Mouse (Mus musculus): ENCODE data around the gene Ptbp1.
"Not testable (repeated sequence)": the region's sequence is repeated elsewhere in the genome, so short reads cannot be mapped to it uniquely, and the experiment has no call there.

Ptbp1 gene

DNA sequence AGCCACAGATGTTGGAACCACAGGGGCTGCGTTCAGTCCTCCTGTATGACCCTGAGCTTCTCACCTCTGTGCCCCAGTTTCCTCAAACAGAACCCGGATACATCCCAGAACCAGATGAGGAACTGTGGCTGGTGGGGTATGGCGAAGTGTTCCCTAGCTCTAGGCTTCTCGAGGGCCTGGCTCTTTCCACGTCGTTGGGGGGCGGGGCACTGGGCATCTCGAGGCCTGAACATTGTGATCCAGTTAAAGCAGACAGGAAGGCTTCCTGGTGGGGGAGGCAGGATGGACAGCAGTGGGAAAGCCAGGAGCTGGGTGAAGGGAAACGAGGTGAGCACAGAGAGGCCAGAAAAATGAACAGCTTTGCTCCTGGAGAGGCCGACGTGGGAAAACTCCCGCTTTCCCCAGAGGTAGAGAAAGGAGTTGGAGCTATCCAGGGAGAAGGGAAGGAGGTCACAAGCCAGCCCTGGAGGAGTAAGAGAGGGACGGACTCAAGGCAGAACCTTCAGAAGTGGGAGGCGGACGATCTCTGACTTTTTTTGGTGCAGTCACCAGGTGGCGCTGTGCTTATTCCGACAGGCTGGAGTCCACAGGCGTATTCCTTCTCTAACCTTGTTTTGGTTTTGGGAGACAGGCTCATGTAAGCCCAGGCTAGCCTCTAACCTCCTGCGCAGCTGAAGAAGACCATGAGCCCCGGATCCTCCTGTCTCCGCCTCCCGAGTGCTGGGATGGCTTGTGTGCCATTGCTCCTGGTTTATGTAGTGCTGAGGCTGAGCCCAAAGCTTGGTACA, 29.3 kb downstream of the Ptbp1 start:
- DNase-seq (ENCODE audit: low read depth, low spot score): peak; percentile 57

DNA sequence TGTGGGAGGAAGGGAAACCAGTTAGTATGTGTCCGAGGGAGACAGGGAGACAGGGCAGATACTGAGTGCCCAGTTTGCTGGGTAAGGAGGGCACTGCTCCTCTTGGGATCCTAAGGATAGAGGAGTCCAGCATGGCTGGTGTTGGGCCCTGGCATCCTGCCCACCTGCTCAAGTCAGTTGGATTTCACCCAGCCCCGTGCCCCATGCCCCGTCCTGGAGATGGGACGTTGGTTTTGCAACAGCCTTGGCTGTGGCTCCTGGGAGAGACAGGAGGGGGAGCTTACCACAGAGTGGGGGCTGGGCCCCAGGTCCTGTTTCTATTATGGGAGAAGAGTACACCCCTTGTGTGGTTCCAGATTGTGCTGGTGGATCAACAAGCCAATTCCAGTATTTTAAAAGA, 30.2 kb downstream of the Ptbp1 start:
- DNase-seq (ENCODE audit: low read depth, low spot score): no peak

DNA sequence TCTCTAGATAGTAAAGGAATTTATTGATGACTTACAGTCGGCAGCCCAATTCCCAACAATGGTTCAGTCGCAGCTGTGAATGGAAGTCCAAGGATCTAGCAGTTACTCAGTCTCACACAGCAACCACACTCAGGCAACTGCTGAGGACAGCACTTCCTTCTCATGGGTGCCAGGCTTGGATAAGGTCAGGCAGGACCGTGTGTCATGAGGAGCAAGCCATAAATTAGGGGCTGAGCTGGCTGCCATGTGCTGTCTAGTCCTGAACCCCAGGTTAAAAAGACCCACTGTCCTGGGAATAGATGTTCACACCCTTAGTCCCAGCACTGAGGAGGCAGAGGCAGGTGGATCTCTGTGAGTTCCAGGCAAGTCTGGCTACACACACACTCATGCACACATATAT, 30.7 kb downstream of the Ptbp1 start:
- not testable (repeated sequence) for DNase-seq (ENCODE audit: low read depth, low spot score)

DNA sequence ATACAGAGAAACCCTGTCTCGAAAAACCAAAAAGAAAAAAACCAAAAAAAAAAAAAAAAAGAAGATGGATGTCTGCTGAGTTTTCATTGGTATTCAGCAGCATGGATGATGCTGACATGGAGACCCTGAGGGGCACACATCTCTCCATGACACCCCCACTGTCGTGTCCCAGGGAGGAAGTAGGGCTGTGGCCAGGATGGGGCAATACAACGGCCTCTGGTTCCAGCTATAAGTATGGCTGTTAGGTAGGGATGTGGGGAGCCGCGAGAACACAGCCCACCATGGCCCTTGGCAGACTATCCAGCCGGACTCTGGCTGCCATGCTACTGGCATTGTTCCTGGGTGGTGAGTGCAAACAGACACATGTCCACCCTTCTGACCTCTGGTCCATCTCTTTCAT, 31.8 kb downstream of the Ptbp1 start, which contains the start of gene Elane:
Gene Elane, plus strand, starts transcription at position 194 of the 400 bp plus-strand sequence.
- DNase-seq (ENCODE audit: low read depth, low spot score): no peak

DNA sequence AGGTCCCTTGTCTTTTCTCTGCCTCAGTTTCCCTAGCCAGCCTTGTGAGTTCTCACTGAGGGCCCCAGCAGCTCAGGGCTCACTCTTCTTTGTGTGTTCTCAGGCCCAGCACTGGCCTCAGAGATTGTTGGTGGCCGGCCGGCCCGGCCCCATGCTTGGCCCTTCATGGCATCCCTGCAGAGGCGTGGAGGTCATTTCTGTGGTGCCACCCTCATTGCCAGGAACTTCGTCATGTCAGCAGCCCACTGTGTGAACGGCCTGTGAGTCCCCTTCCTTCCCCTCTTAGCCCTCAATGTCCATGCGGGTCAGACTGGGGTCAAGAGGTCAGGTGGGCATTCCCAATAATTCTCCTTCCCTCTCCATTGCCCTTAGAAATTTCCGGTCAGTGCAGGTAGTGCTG, 32.4 kb downstream of the Ptbp1 start:
- no peak for DNase-seq (ENCODE audit: low read depth, low spot score)

DNA sequence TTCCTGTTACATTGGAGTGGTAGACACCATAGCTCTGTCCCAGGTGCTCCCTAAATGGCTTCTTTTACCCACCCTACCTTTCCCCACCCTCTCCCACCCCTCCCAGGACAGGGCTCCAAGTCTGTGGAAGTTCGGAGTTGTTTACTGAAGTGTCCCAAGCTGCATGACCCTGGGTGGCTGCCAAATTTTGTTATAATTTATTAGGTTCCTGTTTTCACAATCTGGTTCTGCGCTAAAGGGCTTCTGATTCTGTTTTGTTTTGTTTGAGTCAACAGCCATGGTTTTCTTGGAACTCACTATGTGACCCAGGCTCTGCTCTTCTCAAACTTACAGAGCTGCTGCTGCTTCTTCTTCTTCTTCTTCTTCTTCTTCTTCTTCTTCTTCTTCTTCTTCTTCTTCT, 35.2 kb downstream of the Ptbp1 start:
- DNase-seq (ENCODE audit: low read depth, low spot score): no peak

DNA sequence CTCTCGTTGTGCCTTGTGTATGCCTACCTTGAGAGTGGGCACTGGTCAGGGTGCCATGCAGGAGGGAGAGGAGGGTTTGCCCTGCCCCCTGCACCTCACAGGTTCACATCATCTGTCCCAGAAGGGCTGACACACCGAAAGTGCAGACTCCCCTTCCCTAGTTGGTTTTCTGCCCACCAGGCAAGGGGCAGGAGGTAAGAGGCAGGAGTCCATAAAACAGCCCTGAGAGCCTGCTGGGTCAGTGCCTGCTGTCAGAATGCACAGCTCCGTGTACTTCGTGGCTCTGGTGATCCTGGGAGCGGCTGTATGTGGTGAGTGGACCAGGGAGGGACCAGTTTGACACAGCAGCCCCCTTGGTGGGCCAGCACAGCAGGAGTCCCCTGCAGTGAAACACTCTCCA, 36.4 kb downstream of the Ptbp1 start, which contains the start of gene Cfd:
Gene Cfd, plus strand, starts transcription at position 184 of the 400 bp plus-strand sequence.
- no peak for DNase-seq (ENCODE audit: low read depth, low spot score)

DNA sequence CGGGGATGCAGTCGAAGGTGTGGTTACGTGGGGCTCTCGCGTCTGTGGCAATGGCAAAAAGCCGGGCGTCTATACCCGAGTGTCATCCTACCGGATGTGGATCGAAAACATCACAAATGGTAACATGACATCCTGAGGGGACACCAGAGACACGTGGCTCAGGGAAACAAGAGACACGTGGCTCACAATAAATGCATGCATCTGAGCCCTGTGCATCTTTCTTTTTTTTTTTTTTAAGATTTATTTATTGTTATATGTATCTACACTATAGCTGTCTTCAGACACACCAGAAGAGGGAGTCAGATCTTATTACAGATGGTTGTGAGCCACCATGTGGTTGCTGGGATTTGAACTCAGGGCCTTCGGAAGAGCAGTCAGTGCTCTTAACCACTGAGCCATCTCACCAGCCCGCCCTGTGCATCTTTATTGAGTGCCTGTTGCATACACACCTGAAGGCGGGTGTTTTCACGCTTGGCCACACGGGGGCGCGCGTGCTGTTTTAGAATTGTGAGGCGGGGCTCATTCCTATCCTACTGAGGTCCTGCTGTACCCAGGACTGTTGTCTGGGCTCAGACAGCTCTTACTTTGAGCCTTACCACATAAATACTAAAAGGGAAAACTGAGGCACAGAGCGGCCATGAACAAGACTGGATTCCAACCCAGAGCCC, 38.4 kb downstream of the Ptbp1 start:
- peak; percentile 58 for DNase-seq (ENCODE audit: low read depth, low spot score)

DNA sequence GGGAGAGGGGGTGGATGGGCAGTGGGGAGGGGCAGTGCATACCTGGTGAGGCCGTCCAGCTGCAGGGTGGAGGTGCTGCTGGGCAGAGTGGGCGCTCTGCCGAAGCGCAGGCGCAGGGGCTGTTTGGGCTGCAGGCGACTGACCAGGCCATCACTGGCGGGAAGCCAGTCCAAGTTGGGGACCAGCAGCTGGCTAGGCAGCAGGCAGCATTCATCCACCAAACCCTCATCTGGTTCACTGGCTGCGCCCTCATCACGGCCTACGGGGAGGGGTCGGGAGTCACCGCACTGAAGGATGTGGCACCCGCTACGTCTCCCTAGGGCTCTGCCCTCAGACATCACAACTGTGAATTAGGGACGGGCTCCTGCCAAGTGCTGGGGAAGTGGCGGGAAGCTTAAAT, 42.1 kb downstream of the Ptbp1 start:
- no peak for DNase-seq (ENCODE audit: low read depth, low spot score)

DNA sequence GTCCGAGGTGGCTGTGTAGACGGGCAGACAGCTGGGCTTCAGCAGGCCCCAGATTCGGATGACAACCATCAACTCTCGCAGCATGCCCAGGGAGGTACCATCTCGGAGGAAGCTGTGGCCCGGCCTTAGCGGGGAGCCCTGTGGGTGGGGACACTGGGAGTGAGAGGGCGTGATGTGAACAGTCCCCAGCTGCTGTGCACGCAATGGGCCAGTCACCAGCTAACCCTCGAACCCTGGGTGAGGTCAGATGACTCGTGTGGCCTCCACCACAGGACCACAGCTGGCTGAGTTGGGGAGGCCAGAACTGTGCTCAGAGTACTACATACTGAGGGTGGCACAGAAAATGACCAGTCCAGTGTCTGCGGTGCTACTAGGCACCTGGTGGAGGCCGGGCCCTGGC, 42.6 kb downstream of the Ptbp1 start:
- no peak for DNase-seq (ENCODE audit: low read depth, low spot score)

DNA sequence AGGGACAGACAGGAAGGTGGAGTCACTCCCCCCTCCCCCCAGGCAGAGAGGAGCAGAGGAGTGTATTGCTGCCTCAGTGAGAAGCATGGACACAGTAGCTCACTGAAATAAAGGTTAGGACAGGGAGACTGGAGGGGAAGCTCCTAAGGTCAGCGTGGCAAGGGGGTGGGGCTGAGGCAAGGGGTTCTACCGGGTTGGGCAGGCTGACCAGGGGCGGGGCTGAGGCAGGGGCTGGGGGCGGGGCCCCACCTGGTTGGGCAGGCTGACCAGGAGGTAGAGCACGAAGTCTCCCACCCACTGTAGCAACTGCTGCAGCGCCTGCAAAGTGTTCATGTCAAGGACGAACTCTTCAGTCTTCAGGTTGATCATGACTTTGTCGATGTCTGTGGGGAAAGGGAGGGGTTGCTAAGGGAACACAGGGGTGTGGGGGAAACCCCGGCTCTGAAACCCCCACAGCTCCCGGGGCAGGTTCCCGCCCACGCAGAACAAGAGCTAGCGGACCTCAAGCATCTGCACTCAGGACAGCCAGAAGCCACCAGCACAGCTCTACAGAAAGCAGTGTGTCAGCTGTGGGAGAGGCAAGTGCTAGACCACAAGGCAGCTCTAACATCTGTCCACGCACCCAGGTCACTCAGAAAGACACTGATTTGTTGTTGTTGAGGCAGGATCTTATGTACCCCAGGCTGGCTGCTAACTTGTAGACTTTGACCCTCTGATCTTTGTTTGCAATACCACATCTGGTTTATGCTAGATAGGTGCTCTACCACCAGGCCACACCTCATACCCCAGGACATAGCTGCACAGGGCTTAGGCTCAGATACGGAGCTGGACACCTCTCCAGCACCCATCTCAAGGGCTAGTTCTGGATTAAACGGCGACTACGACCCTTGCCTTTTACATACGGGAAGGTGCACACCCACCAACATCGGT, 43.4 kb downstream of the Ptbp1 start:
- DNase-seq (ENCODE audit: low read depth, low spot score): no peak

DNA sequence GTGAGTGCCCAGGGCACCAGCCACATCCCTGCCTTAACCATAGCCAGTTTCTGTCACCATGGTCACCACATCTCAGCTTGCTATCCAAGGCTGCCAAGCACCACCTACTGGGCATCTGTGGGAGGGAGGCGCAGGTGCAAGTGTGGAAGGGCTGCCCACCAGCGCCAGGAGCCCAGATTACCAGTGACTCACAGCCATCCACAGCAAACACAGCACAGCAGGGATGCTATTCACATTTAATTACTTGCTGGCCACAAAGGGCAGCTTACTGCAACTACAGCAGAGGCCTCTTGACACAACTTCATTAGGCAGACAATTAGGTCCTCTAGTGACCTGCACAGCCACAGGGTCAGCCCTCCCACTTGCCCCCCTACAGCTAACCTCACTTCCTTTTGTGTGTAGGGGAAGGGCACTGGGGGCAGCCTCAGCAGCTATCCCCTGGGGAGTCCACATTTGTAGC, 46.8 kb downstream of the Ptbp1 start:
- DNase-seq (ENCODE audit: low read depth, low spot score): no peak

DNA sequence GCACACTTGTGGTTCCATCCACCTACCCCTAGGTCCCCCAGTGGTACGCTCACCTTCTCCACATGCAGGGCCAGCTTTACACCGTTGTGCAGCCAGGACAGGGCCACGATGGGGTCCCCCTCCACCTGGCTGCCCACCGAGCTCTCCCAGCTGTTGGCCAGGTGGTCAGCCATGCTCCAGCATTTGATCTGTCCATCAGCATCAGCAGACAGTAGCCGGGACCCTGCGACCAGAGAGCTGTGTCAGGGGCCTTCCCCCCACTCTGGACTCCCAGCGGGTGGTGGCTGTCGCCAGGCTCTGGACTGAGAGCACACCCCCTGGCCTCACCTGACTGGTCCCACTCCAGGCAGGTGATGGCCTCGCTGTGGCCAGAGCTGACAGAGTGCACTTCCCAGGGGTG, 52.5 kb downstream of the Ptbp1 start:
- no peak for DNase-seq (ENCODE audit: low read depth, low spot score)

DNA sequence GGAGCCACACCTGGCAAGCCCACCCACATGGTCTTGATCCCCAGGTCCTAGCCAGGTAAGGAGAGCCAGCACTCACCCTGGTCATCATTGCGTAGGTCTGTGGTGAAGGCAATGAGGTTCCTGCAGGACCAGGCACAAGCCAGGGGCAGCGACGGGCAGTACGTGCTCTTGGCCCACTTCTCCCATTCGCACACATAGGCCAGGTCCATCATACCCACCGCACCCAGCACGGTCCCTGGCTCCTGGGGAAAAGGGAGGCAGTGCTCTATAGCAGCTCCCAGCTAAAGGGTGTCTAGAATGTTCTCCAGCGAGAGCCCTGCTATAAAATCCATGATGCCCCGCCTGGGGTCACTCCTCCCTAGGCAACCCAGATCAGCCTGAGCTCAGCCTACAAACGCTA, 53.2 kb downstream of the Ptbp1 start:
- DNase-seq (ENCODE audit: low read depth, low spot score): no peak

DNA sequence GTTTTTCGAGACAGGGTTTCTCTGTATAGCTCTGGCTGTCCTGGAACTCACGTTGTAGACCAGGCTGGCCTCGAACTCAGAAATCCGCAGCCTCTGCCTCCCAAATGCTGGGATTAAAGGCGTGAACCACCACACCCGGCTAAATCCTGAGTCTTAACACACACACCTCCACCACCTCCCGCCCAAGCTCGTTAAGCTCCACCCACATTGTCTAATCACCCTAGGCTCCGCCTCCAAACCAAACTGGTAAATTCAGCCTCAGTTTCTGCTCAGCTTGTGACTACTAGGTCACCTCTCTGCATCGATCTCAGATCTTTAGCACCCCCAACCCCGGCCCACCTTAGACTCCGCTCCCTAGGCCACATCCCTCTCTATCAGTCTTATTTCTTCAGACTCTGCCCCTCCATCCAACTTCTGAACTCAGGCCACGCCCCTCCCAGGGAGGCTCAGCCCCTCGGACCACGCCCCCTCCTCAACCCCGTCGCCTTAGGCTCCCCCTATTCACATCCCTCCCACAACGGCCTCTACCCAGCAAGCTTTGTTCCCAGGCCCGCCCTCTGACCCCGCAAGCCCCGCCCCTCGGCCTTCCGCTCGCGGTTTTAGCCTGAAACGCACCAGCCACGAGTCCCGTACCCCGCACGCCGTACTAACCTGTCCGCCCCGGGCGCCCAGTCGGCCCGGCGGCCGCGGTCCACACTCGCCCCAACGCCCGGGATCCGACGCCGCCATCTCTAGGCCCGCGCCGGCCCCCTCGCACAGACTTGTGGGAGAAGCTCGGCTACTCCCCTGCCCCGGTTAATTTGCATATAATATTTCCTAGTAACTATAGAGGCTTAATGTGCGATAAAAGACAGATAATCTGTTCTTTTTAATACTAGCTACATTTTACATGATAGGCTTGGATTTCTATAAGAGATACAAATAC, 54.2 kb downstream of the Ptbp1 start, which contains the start of gene Med16:
Gene Med16, minus strand, starts transcription at position 757 of the 925 bp plus-strand sequence.
- DNase-seq (ENCODE audit: low read depth, low spot score): peak; percentile 84

DNA sequence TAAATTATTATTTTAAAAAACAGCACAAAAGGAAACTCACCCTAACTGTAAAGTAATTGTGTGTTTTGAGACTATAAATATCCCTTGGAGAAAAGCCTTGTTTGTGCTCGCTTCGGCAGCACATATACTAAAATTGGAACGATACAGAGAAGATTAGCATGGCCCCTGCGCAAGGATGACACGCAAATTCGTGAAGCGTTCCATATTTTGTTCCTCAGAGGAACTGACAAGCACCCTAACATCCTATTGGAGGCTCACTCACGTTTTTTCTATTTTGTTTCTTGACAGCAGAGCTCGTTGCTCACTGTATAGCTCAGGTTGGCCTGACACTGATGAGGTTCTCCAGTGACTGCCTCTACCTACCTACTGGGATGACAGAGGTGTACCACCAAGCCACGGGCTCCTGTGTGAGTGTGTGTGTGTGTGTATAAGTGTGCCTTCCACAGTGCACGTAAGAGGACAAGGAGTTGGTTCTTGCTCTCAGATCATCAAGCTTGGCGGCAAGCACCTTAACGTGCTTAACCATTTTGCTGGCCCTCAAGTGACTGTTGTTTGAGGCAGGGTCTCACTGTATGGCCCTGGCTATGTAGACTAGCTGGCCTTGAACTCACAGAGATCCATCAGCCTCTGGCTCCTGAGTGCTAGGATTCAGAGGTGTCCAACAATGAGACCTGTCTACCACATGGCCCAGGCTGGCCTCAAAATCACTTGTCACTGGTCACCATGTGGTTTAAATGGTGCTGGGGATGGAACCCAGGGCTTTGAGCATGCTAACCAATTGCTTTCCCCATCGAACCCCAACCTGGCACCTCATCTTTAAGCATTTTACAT, 55.1 kb downstream of the Ptbp1 start:
- DNase-seq (ENCODE audit: low read depth, low spot score): no peak

DNA sequence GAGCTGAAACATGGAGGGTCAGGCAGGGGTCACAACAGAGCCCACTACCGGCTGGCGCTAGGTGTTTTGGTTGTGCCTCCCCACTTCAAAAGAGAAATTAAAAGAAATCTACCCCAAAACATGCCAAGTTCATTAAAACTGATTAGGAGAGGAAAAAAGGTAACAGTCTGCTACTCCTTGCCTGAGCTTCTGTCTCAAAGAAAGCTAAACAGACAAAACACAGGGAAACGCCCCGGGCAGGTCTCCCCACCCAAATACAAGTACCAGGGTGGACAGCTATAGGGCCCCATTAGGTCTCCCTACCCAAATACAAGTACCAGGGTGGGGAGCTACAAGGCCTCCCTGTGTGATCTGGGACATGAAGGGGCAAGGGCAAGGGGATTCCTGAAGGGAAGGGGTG, 56.3 kb downstream of the Ptbp1 start, which contains the start of gene Gm26602:
Gene Gm26602, plus strand, starts transcription at position 301 of the 400 bp plus-strand sequence.
- no peak for DNase-seq (ENCODE audit: low read depth, low spot score)

DNA sequence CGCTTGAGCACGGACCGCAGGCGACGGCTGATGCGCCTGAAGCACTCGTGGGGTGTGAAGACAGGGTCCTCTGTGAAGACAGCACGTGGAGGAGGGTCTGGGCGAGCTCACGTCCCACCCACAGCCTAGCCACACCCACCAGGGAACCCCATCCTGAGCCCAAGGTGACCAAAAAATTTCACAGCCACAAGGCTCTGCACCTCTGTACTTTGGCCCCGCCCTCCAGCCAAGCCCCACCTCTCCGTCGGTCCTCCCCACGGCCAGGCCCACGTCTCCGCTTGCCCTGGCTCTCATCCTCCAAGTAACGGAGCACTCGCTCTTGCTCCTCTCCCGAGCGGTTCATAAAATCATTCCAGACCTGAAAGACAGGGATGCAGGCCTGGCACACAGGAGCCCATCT, 58.2 kb downstream of the Ptbp1 start:
- DNase-seq (ENCODE audit: low read depth, low spot score): no peak

Data from c-Kit-negative CD71-positive TER-119-positive erythroid progenitor cells, embryonic 14.5 days (primary cell).